Mouse (Mus musculus) frontal cortex, postnatal 14 days (tissue): ENCODE results near the gene Sirt4.

Experiments used
- DNase-seq, 2 experiments: peaks; one replicate each; pipeline ENCODE4 v3.0.0; 2022; ENCODE audit warnings: low spot score in 2 of 2

Sirt4 gene

GRCm38 (mm10) chr5:115491771-115492322, 7.3 kb upstream of the Sirt4 start:
- no peak for DNase-seq

GRCm38 (mm10) chr5:115491076-115491475, 6.6 kb upstream of the Sirt4 start:
- DNase-seq: no peak

GRCm38 (mm10) chr5:115490638-115491000, 6.1 kb upstream of the Sirt4 start:
- DNase-seq: no peak

GRCm38 (mm10) chr5:115489699-115490637, 5.4 kb upstream of the Sirt4 start:
- DNase-seq: peak; percentile 80 to 87

- DNase-seq: peak; percentile 76 to 79
These were observed 4.5 kb upstream of the Sirt4 start for GRCm38 (mm10) chr5:115488841-115489698.

- DNase-seq: no peak
These were observed 3.5 kb upstream of the Sirt4 start for GRCm38 (mm10) chr5:115487942-115488580.

GRCm38 (mm10) chr5:115487353-115487752, 2.8 kb upstream of the Sirt4 start:
- DNase-seq: no peak

GRCm38 (mm10) chr5:115486726-115487125, 2.2 kb upstream of the Sirt4 start:
- no peak for DNase-seq

GRCm38 (mm10) chr5:115485489-115486205, 1.1 kb upstream of the Sirt4 start:
- DNase-seq: no peak

- DNase-seq: no peak
These were observed 471 bp upstream of the Sirt4 start for GRCm38 (mm10) chr5:115484996-115485395.

GRCm38 (mm10) chr5:115483385-115483784, 1.1 kb downstream of the Sirt4 start:
- DNase-seq: no peak

GRCm38 (mm10) chr5:115482390-115483265, 1.9 kb downstream of the Sirt4 start:
- no peak for DNase-seq

GRCm38 (mm10) chr5:115480101-115480500, 4.4 kb downstream of the Sirt4 start:
- no peak for DNase-seq

- DNase-seq: no peak
These were observed 5.0 kb downstream of the Sirt4 start for GRCm38 (mm10) chr5:115479561-115479960.

- no peak for DNase-seq
These were observed 8.3 kb downstream of the Sirt4 start for GRCm38 (mm10) chr5:115476107-115476727.

- no peak for DNase-seq
These were observed 9.0 kb downstream of the Sirt4 start for GRCm38 (mm10) chr5:115475337-115476106.

GRCm38 (mm10) chr5:115474174-115474828, 10.2 kb downstream of the Sirt4 start:
- no peak for DNase-seq

- no peak for DNase-seq
These were observed 11.3 kb downstream of the Sirt4 start for GRCm38 (mm10) chr5:115473191-115473590.
